Mouse (Mus musculus) stomach, embryonic 15.5 days (tissue): ENCODE data around the gene Gm10065. TPM values are rescaled to one million over a fixed set of nuclear protein-coding genes. Genes with fewer than 3 reads are reported as not detected.
A peak's percentile ranks its signal among the peaks of the same experiment; 100 is the strongest.
"Not testable (repeated sequence)": the region's sequence is repeated elsewhere in the genome, so short reads cannot be mapped to it uniquely, and the experiment has no call there.

Source experiments
- ATAC-seq: fragments of 200-750 bp; cut with Nextera tagmentation; 2 replicates; pipeline ENCODE4 v1.8.0; 2017; ENCODE audit warnings: low read depth, moderate number of reproducible peaks, moderate TSS enrichment; ENCODE audit not compliant: insufficient read depth, low FRiP score
- H3K27ac ChIP-seq: fragments of 300-500 bp; sonication (generic); 2 replicates; pipeline ENCODE4 v1.5.1; 2015; ENCODE audit warnings: mild to moderate bottlenecking, inconsistent platforms
- H3K27me3 ChIP-seq: fragments of 300-500 bp; sonication (generic); replicated peaks from 2 replicates; pipeline ENCODE4 v1.6.1; 2015; ENCODE audit warnings: inconsistent platforms
- H3K36me3 ChIP-seq: fragments of 300-500 bp; sonication (generic); 2 replicates; pipeline ENCODE4 v1.6.1; 2015; ENCODE audit warnings: inconsistent platforms
- H3K4me1 ChIP-seq: fragments of 300-500 bp; sonication (generic); 2 replicates; pipeline ENCODE4 v1.6.1; 2015; ENCODE audit warnings: inconsistent platforms
- H3K4me2 ChIP-seq: fragments of 300-500 bp; sonication (generic); 2 replicates; pipeline ENCODE4 v1.6.1; 2015; ENCODE audit warnings: mild to moderate bottlenecking, inconsistent platforms
- H3K4me3 ChIP-seq: fragments of 300-500 bp; sonication (generic); replicated peaks from 2 replicates; pipeline ENCODE4 v1.5.1; 2015; ENCODE audit warnings: inconsistent platforms
- H3K9ac ChIP-seq: fragments of 300-500 bp; sonication (generic); 2 replicates; pipeline ENCODE4 v1.6.1; 2015; ENCODE audit warnings: inconsistent platforms
- H3K9me3 ChIP-seq: fragments of 300-500 bp; sonication (generic); 2 replicates; pipeline ENCODE4 v1.6.1; 2016; ENCODE audit warnings: inconsistent platforms
- WGBS: fragments of 180-500 bp; shearing (Covaris S2); methylation state at CpG from one replicate; pipeline ENCODE4 v1.1.7; 2015; 5-methylcytosine and 5-hydroxymethylcytosine counted together
- polyA plus RNA-seq: library from polyadenylated mRNA; unstranded; fragments of >200 nt; fragmentation: Nextera tagmentation; extraction: Ambion mirVana; gene quantifications from 2 replicates; pipeline ENCODE4 v1.2.1, GENCODE M21; 2015

Gm10065 gene
- not detected in 2 replicates for polyA plus RNA-seq

DNA sequence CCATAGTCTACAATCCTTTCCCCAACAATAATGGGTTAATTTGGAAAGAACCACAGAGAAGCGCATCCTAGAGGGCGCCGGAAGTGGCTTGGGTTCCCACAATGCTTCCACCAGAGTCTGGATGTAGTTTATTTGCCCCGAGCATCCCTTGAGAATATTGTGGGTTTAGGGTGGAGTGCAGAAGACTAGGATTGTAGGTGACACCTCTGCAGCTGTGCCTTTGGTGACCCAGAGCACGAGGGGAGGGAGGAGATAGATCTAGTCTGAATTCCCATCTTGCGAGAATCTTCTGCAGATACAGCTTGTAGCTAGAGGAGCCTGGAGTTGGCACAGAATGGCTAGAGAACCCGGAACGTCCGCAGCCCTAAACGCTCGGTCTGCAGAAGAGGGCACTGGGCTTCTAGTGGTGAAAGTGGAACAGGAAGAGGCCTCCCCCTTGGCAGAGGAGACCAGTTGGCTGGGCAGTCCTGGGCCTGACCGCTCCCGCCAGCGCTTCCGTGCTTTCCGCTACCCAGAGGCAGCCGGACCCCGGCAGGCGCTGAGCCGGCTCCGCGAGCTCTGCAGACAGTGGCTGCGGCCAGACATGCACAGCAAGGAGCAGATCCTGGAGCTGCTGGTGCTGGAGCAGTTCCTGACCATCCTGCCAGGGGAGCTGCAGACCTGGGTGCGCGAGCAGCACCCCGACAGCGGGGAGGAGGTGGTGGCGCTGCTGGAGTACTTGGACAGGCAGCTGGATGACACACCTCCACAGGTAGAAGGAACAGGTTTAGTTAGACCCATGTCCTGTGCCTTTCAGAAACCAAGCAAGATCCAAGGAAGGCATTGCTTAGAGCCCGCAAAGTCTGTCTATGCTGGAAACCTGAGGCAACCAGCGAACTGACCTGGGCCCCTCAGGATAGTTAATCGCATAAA lies at the start of gene Gm10065, which contains the start of gene Zkscan4:
Gene Gm10065 (minus strand): TSS at position 683 of the 912 bp plus-strand sequence.
Gene Zkscan4 (plus strand): TSS at position 149 of the 912 bp plus-strand sequence.
- peak; percentile 73 for ATAC-seq
- not testable (repeated sequence) for H3K27me3 ChIP-seq, H3K9me3 ChIP-seq, H3K4me1 ChIP-seq, H3K36me3 ChIP-seq
- peak within 1 kb of the TSS; percentile 46 for H3K9ac ChIP-seq
- peak within 1 kb of the TSS; percentile 89 for H3K27ac ChIP-seq
- H3K4me3 ChIP-seq = peak within 1 kb of the TSS; percentile 57
- H3K4me2 ChIP-seq = peak within 1 kb of the TSS; percentile 66
- WGBS = 4% methylated on average over 30 of the region's 31 CpGs

- no peaks in the 10 kb centered on the region for H3K27me3 ChIP-seq
- peak overlapping the region; percentile 30; the same call in 1 of the 2 replicates for H3K9ac ChIP-seq
- peak overlapping the region; percentile 61 for H3K4me3 ChIP-seq
- no peaks in the 10 kb centered on the region for H3K9me3 ChIP-seq
- WGBS = 0% methylated on average over 21 of the region's 21 CpGs
- H3K27ac ChIP-seq = peak overlapping the region; percentile 87
- H3K36me3 ChIP-seq = no peaks in the 10 kb centered on the region
- peaks cover 4% of the 10 kb centered on the region; the same call in 1 of the 2 replicates for H3K4me1 ChIP-seq
- H3K4me2 ChIP-seq = peak overlapping the region; percentile 56
- peak; percentile 98 for ATAC-seq
Observed at GRCm38 (mm10) chr13:21506221-21506649, 27.0 kb upstream of the Gm10065 start.

- Histone ChIP-seq H3K4me1 (peaks cover 4% of the 10 kb centered on the region; the same call in 1 of the 2 replicates), H3K9me3 (no peaks in the 10 kb centered on the region), H3K27ac (no peak overlapping the region), H3K9ac (no peak overlapping the region), H3K4me2 (no peak overlapping the region), H3K4me3 (no peak overlapping the region), H3K36me3 (no peaks in the 10 kb centered on the region), H3K27me3 (no peaks in the 10 kb centered on the region)
- 93% methylated on average over 5 of the region's 5 CpGs for whole genome bisulfite sequencing
- no peak for ATAC-seq
Observed at GRCm38 (mm10) chr13:21502296-21502695, 23.1 kb upstream of the Gm10065 start.

DNA sequence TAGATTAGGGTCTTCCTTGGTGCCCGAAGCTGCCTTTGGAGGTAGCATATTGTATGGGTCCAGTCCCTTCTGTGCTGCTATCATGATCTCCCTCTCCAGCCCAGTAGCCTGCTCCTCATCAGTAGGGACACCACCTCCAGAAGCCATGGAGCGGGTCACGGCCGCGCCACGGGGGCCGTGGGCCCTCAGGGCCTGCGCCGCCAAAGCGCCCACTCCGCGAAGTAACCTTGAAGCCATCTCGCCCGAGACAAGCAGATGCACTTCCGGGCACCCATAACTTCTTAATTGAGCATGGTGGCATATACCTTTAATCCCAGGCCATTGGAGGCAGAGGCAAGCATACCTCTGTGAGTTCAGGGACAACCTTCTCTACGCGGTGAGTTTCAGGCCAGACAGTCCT lies 21.9 kb upstream of the Gm10065 start, which contains the start of gene Gm11273:
Gene Gm11273 (minus strand): TSS at position 237 of the 400 bp plus-strand sequence.
- not testable (repeated sequence) for H3K27ac ChIP-seq, ATAC-seq, H3K4me2 ChIP-seq, H3K36me3 ChIP-seq, H3K4me3 ChIP-seq, H3K9ac ChIP-seq, H3K4me1 ChIP-seq, H3K9me3 ChIP-seq, H3K27me3 ChIP-seq
- WGBS = 91% methylated on average over 17 of the region's 17 CpGs

- no peak within 1 kb of the TSS for H3K9ac ChIP-seq
- H3K27ac ChIP-seq = no peak within 1 kb of the TSS
- no peaks in the 10 kb centered on the region for H3K27me3 ChIP-seq
- ATAC-seq = no peak
- H3K36me3 ChIP-seq = no peaks in the 10 kb centered on the region
- no peak within 1 kb of the TSS for H3K4me3 ChIP-seq
- WGBS = 89% methylated on average over 21 of the region's 21 CpGs
- no peak within 1 kb of the TSS for H3K4me2 ChIP-seq
- no peaks in the 10 kb centered on the region for H3K4me1 ChIP-seq
- no peaks in the 10 kb centered on the region for H3K9me3 ChIP-seq
Observed at GRCm38 (mm10) chr13:21495080-21495479, 15.8 kb upstream of the Gm10065 start, which contains the start of gene AK157302. Gene AK157302, plus strand, starts transcription at chr13:21495223.

DNA sequence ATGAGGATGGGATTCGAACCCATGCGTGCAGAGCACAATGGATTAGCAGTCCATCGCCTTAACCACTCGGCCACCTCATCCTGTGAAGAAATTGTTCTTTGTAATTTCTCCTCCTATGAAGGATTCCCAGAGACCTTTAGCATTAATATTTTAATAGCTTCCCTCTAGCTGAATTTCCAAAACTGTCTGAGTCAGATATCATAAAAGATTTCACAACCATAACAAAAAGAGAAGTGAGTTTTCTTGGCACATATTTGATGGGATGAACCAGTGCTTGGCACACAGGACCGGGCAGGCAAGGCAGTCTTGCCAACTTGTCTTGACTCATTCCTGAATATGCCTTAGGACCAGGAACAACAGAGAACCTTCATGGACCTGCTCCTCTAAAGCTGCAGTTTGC lies 13.6 kb upstream of the Gm10065 start:
- no peak for ATAC-seq
- H3K4me1 ChIP-seq = no peaks in the 10 kb centered on the region
- no peaks in the 10 kb centered on the region for H3K27me3 ChIP-seq
- no peaks in the 10 kb centered on the region for H3K9me3 ChIP-seq
- no peak overlapping the region for H3K4me2 ChIP-seq
- no peak overlapping the region for H3K4me3 ChIP-seq
- no peak overlapping the region for H3K9ac ChIP-seq
- H3K36me3 ChIP-seq = no peaks in the 10 kb centered on the region
- 89% methylated on average over 5 of the region's 5 CpGs for WGBS
- H3K27ac ChIP-seq = no peak overlapping the region

- no peaks in the 10 kb centered on the region for H3K27me3 ChIP-seq
- no peak overlapping the region for H3K4me3 ChIP-seq
- WGBS = 84% methylated on average over 1 of the region's 1 CpGs
- H3K27ac ChIP-seq = no peak overlapping the region
- no peaks in the 10 kb centered on the region for H3K36me3 ChIP-seq
- ATAC-seq = no peak
- H3K9ac ChIP-seq = no peak overlapping the region
- H3K9me3 ChIP-seq = no peaks in the 10 kb centered on the region
- no peak overlapping the region for H3K4me2 ChIP-seq
- H3K4me1 ChIP-seq = no peaks in the 10 kb centered on the region
Observed at GRCm38 (mm10) chr13:21486881-21487280, 7.6 kb upstream of the Gm10065 start.

DNA sequence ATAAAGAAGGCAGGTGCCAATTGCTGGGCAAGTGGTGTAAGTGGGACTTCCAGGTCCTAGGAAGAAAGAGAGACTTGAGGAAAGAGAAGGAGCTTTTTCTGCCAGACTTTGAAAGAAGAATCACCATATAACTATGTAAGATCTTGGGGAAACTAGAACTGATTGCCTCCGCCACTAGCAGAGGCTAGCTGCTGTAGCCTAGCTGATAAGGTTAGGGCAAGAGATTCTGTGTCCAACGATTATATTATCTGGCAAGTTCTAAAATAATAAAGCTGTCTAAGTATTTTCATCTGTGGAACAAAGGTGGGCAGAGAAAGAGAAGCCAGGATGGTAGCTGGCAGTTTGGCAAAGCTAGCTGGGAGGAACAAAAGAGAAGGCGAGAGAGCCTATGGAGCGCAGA lies 6.8 kb downstream of the Gm10065 start:
- no peak for ATAC-seq
- H3K27ac ChIP-seq = no peak overlapping the region
- H3K4me3 ChIP-seq = no peak overlapping the region
- no peaks in the 10 kb centered on the region for H3K36me3 ChIP-seq
- H3K9ac ChIP-seq = no peak overlapping the region
- 0 out of 2 replicates have a peak, but pooled peaks cover 3% of the 10 kb centered on the region for H3K27me3 ChIP-seq
- H3K9me3 ChIP-seq = no peaks in the 10 kb centered on the region
- no peak overlapping the region for H3K4me2 ChIP-seq
- 32% methylated on average over 4 of the region's 4 CpGs for WGBS
- no peaks in the 10 kb centered on the region for H3K4me1 ChIP-seq

GRCm38 (mm10) chr13:21469097-21469496 lies 10.1 kb downstream of the Gm10065 start:
- no peaks in the 10 kb centered on the region for H3K36me3 ChIP-seq
- no peaks in the 10 kb centered on the region for H3K4me1 ChIP-seq
- H3K4me3 ChIP-seq = peak overlapping the region; percentile 66; the same call in 1 of the 2 replicates
- 0 out of 2 replicates have a peak, but pooled peaks cover 3% of the 10 kb centered on the region for H3K27me3 ChIP-seq
- H3K27ac ChIP-seq = no peak overlapping the region
- no peak for ATAC-seq
- H3K4me2 ChIP-seq = peak overlapping the region; percentile 96; the same call in 1 of the 2 replicates
- H3K9ac ChIP-seq = no peak overlapping the region
- 32% methylated on average over 9 of the region's 9 CpGs for WGBS
- H3K9me3 ChIP-seq = no peaks in the 10 kb centered on the region

- Histone ChIP-seq H3K27me3 (0 out of 2 replicates have a peak, but pooled peaks cover 3% of the 10 kb centered on the region), H3K4me2 (peak within 1 kb of the TSS; percentile 96), H3K9me3 (no peaks in the 10 kb centered on the region), H3K36me3 (no peaks in the 10 kb centered on the region), H3K9ac (peak within 1 kb of the TSS; percentile 60), H3K27ac (peak within 1 kb of the TSS; percentile 38; the same call in 1 of the 2 replicates), H3K4me3 (peak within 1 kb of the TSS; percentile 66), H3K4me1 (no peaks in the 10 kb centered on the region)
- WGBS = under 1% methylated on average over 53 of the region's 54 CpGs
- peak; percentile 100 for ATAC-seq
Observed at GRCm38 (mm10) chr13:21468061-21469019, 10.9 kb downstream of the Gm10065 start, which contains the start of gene Nkapl. Gene Nkapl, minus strand, starts transcription at chr13:21468509.

- Histone ChIP-seq H3K27me3 (0 out of 2 replicates have a peak, but pooled peaks cover 3% of the 10 kb centered on the region), H3K9ac (no peak overlapping the region), H3K36me3 (no peaks in the 10 kb centered on the region), H3K4me3 (no peak overlapping the region), H3K4me1 (no peaks in the 10 kb centered on the region), H3K4me2 (no peak overlapping the region), H3K27ac (no peak overlapping the region), H3K9me3 (no peaks in the 10 kb centered on the region)
- no peak for ATAC-seq
- WGBS = 82% methylated on average over 10 of the region's 10 CpGs
Observed at GRCm38 (mm10) chr13:21467336-21467735, 11.9 kb downstream of the Gm10065 start.
